Mouse (Mus musculus): ENCODE results near the gene Bglap.

DNA sequence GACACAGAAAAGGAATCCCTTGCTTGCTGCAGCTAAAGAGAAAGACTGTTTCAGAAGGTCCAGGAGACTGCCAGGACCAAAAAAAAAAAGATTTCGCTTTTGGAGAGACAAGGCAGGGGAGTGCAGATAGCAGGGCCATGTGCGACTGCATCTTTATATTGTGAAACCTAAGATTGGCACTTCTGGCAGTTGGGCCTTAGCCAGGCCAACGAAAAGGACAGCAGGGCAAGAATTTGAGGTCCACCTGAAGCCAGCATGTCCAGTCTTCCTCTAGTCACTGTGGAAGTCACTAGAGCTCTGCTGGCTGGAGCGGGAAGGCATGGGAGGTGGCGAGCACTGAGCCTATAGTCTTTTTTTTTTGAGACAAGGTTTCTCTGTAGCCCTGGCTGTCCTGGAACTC lies 24.7 kb upstream of the Bglap start:
- TF ChIP-seq CTCF (IDR thresholded peaks at IDR 0.05; ENCODE audit: low read depth, low read length): no peak
- TF ChIP-seq POLR2A (IDR thresholded peaks at IDR 0.05; ENCODE audit: borderline replicate concordance, low read depth, low read length): no peak

Measured in bone marrow macrophage, adult 2 months (primary cell).